Mouse (Mus musculus): ENCODE measurements around the gene Tmem41a. TPM values are rescaled to one million over a fixed set of nuclear protein-coding genes. Genes with fewer than 3 reads are reported as not detected.

The Tmem41a gene
- total RNA-seq, 1 experiment, result 28.8 TPM

- Histone ChIP-seq H3K9me3 (ENCODE audit: control insufficient read depth, insufficient read depth, low read depth, low read length) (no peaks in the 10 kb centered on the region), H3K4me1 (ENCODE audit: control insufficient read depth in 2 of 2, insufficient read depth in 2 of 2, low read length in 2 of 2, poor library complexity in 1 of 2) (peaks cover 0 to 6% of the 10 kb centered on the region in 2 experiments; a peak in 2 of 4 replicates), H3K9ac (ENCODE audit: insufficient read depth, low read depth, low read length, poor library complexity, severe bottlenecking) (no peak overlapping the region), H3K36me3 (ENCODE audit: control insufficient read depth, insufficient read depth, low read length, poor library complexity, severe bottlenecking) (no peaks in the 10 kb centered on the region; the same call in 1 of the 2 replicates), H3K27ac (ENCODE audit: insufficient read depth, low read depth, low read length, poor library complexity, severe bottlenecking) (peak overlapping the region; percentile 58; the same call in 1 of the 2 replicates), H3K4me3 (ENCODE audit: insufficient read depth in 1 of 2, low read depth in 1 of 2, low read length in 2 of 2, poor library complexity in 1 of 2, severe bottlenecking in 1 of 2) (no peak overlapping the region)
- in situ Hi-C loops (cut with MboI; ENCODE audit: low sequenced_read_pairs in 2 of 2, unreplicated experiment in 2 of 2), result no loop called here
- TF ChIP-seq CHD2 (IDR thresholded peaks at IDR 0.05; ENCODE audit: low read depth, low read length), result no peak
- TF ChIP-seq MAFK (IDR thresholded peaks at IDR 0.05; ENCODE audit: insufficient read depth, low read depth, low read length), result no peak
- no peak for TF ChIP-seq ZC3H11A (IDR thresholded peaks at IDR 0.05; ENCODE audit: borderline replicate concordance, low read depth, low read length)
- TF ChIP-seq HCFC1 (IDR thresholded peaks at IDR 0.05; ENCODE audit: borderline replicate concordance, insufficient read depth, low read length), result no peak
- TF ChIP-seq ZNF384 (IDR thresholded peaks at IDR 0.05; ENCODE audit: low read depth, low read length), result no peak
- no peak for DNase-seq (ENCODE audit: low read depth, low spot score)
Observed at GRCm38 (mm10) chr16:21987956-21988355, 40.6 kb upstream of the Tmem41a start.

GRCm38 (mm10) chr16:21986191-21986590, 38.8 kb upstream of the Tmem41a start:
- H3K9me3 ChIP-seq (ENCODE audit: control insufficient read depth, insufficient read depth, low read depth, low read length), result no peaks in the 10 kb centered on the region
- in situ Hi-C loops (cut with MboI; ENCODE audit: low sequenced_read_pairs in 2 of 2, unreplicated experiment in 2 of 2), result no loop called here
- TF ChIP-seq ZNF384 (IDR thresholded peaks at IDR 0.05; ENCODE audit: low read depth, low read length), result no peak
- TF ChIP-seq CHD2 (IDR thresholded peaks at IDR 0.05; ENCODE audit: low read depth, low read length), result no peak
- TF ChIP-seq HCFC1 (IDR thresholded peaks at IDR 0.05; ENCODE audit: borderline replicate concordance, insufficient read depth, low read length), result no peak
- no peak for TF ChIP-seq ZC3H11A (IDR thresholded peaks at IDR 0.05; ENCODE audit: borderline replicate concordance, low read depth, low read length)
- no peak for TF ChIP-seq MAFK (IDR thresholded peaks at IDR 0.05; ENCODE audit: insufficient read depth, low read depth, low read length)
- no peak overlapping the region; the same call in 1 of the 2 replicates for H3K9ac ChIP-seq (ENCODE audit: insufficient read depth, low read depth, low read length, poor library complexity, severe bottlenecking)
- peaks cover 0 to 6% of the 10 kb centered on the region in 2 experiments; a peak in 2 of 4 replicates for H3K4me1 ChIP-seq (ENCODE audit: control insufficient read depth in 2 of 2, insufficient read depth in 2 of 2, low read length in 2 of 2, poor library complexity in 1 of 2)
- peaks cover 3% of the 10 kb centered on the region; the same call in 1 of the 2 replicates for H3K36me3 ChIP-seq (ENCODE audit: control insufficient read depth, insufficient read depth, low read length, poor library complexity, severe bottlenecking)
- no peak overlapping the region for H3K27ac ChIP-seq (ENCODE audit: insufficient read depth, low read depth, low read length, poor library complexity, severe bottlenecking)
- no peak overlapping the region for H3K4me3 ChIP-seq (ENCODE audit: insufficient read depth in 1 of 2, low read depth in 1 of 2, low read length in 2 of 2, poor library complexity in 1 of 2, severe bottlenecking in 1 of 2)
- no peak for DNase-seq (ENCODE audit: low read depth, low spot score)

GRCm38 (mm10) chr16:21984091-21984490, 36.7 kb upstream of the Tmem41a start:
- H3K27ac ChIP-seq (ENCODE audit: insufficient read depth, low read depth, low read length, poor library complexity, severe bottlenecking), result peak overlapping the region; percentile 75
- peaks cover 0 to 6% of the 10 kb centered on the region in 2 experiments; a peak in 2 of 4 replicates for H3K4me1 ChIP-seq (ENCODE audit: control insufficient read depth in 2 of 2, insufficient read depth in 2 of 2, low read length in 2 of 2, poor library complexity in 1 of 2)
- no peaks in the 10 kb centered on the region for H3K9me3 ChIP-seq (ENCODE audit: control insufficient read depth, insufficient read depth, low read depth, low read length)
- peak overlapping the region; percentile 1; the same call in 1 of the 2 replicates for H3K9ac ChIP-seq (ENCODE audit: insufficient read depth, low read depth, low read length, poor library complexity, severe bottlenecking)
- no peak for TF ChIP-seq HCFC1 (IDR thresholded peaks at IDR 0.05; ENCODE audit: borderline replicate concordance, insufficient read depth, low read length)
- no peak for TF ChIP-seq ZNF384 (IDR thresholded peaks at IDR 0.05; ENCODE audit: low read depth, low read length)
- no peak for TF ChIP-seq MAFK (IDR thresholded peaks at IDR 0.05; ENCODE audit: insufficient read depth, low read depth, low read length)
- no peak for TF ChIP-seq CHD2 (IDR thresholded peaks at IDR 0.05; ENCODE audit: low read depth, low read length)
- no peak for TF ChIP-seq ZC3H11A (IDR thresholded peaks at IDR 0.05; ENCODE audit: borderline replicate concordance, low read depth, low read length)
- no peak for DNase-seq (ENCODE audit: low read depth, low spot score)
- in situ Hi-C loops (cut with MboI; ENCODE audit: low sequenced_read_pairs in 2 of 2, unreplicated experiment in 2 of 2), result no loop called here
- H3K36me3 ChIP-seq (ENCODE audit: control insufficient read depth, insufficient read depth, low read length, poor library complexity, severe bottlenecking), result peaks cover 3% of the 10 kb centered on the region; the same call in 1 of the 2 replicates
- H3K4me3 ChIP-seq (ENCODE audit: insufficient read depth in 1 of 2, low read depth in 1 of 2, low read length in 2 of 2, poor library complexity in 1 of 2, severe bottlenecking in 1 of 2), result peak overlapping the region; percentile 8 to 38; a peak in 3 of 4 replicates

GRCm38 (mm10) chr16:21983581-21983980, 36.2 kb upstream of the Tmem41a start:
- in situ Hi-C loops (cut with MboI; ENCODE audit: low sequenced_read_pairs in 2 of 2, unreplicated experiment in 2 of 2), result no loop called here
- H3K4me1 ChIP-seq (ENCODE audit: control insufficient read depth in 2 of 2, insufficient read depth in 2 of 2, low read length in 2 of 2, poor library complexity in 1 of 2), result peaks cover 0 to 6% of the 10 kb centered on the region in 2 experiments; a peak in 2 of 4 replicates
- peak overlapping the region; percentile 46; the same call in 1 of the 2 replicates for H3K9ac ChIP-seq (ENCODE audit: insufficient read depth, low read depth, low read length, poor library complexity, severe bottlenecking)
- H3K9me3 ChIP-seq (ENCODE audit: control insufficient read depth, insufficient read depth, low read depth, low read length), result no peaks in the 10 kb centered on the region
- no peak for DNase-seq (ENCODE audit: low read depth, low spot score)
- TF ChIP-seq ZNF384 (IDR thresholded peaks at IDR 0.05; ENCODE audit: low read depth, low read length) (no peak), HCFC1 (IDR thresholded peaks at IDR 0.05; ENCODE audit: borderline replicate concordance, insufficient read depth, low read length) (no peak), MAFK (IDR thresholded peaks at IDR 0.05; ENCODE audit: insufficient read depth, low read depth, low read length) (no peak), ZC3H11A (IDR thresholded peaks at IDR 0.05; ENCODE audit: borderline replicate concordance, low read depth, low read length) (no peak), CHD2 (IDR thresholded peaks at IDR 0.05; ENCODE audit: low read depth, low read length) (no peak)
- peak overlapping the region; percentile 8 to 38; a peak in 3 of 4 replicates for H3K4me3 ChIP-seq (ENCODE audit: insufficient read depth in 1 of 2, low read depth in 1 of 2, low read length in 2 of 2, poor library complexity in 1 of 2, severe bottlenecking in 1 of 2)
- H3K36me3 ChIP-seq (ENCODE audit: control insufficient read depth, insufficient read depth, low read length, poor library complexity, severe bottlenecking), result peaks cover 3% of the 10 kb centered on the region; the same call in 1 of the 2 replicates
- peak overlapping the region; percentile 75; the same call in 1 of the 2 replicates for H3K27ac ChIP-seq (ENCODE audit: insufficient read depth, low read depth, low read length, poor library complexity, severe bottlenecking)

Data from ES-E14 (cell line).